Mouse (Mus musculus) CH12.LX (cell line): ENCODE results near the gene Prkcb.
A peak's percentile ranks its signal among the peaks of the same experiment; 100 is the strongest.

Source experiments
- CTCF ChIP-seq, 2 experiments: IDR thresholded peaks in 1 of 2; conservative IDR thresholded peaks in 1 of 2; 2 replicates each; pipeline ENCODE4 v1.5.1; 2011 to 2012; ENCODE audit warnings: low read depth in 2 of 2, low read length in 2 of 2, improper control_type of control experiment in 1 of 2, inconsistent platforms in 1 of 2, mild to moderate bottlenecking in 1 of 2, moderate library complexity in 1 of 2
- E2F4 ChIP-seq: IDR thresholded peaks from 2 replicates; pipeline ENCODE4 v1.6.1; 2011; ENCODE audit warnings: low read depth, low read length, improper control_type of control experiment; ENCODE audit not compliant: insufficient replicate concordance
- ELF1 ChIP-seq: IDR thresholded peaks from 2 replicates; pipeline ENCODE4 v1.6.1; 2014; ENCODE audit warnings: low read depth, mild to moderate bottlenecking, inconsistent platforms, low read length, improper control_type of control experiment
- EP300 ChIP-seq: IDR thresholded peaks from 2 replicates; pipeline ENCODE4 v1.6.1; 2011; ENCODE audit warnings: low read length, improper control_type of control experiment
- JUND ChIP-seq: conservative IDR thresholded peaks from 2 replicates; pipeline ENCODE4 v1.6.1; 2011; ENCODE audit warnings: low read depth, low read length, improper control_type of control experiment
- MAFK ChIP-seq: IDR thresholded peaks from 2 replicates; pipeline ENCODE4 v1.6.1; 2011; ENCODE audit warnings: low read length, improper control_type of control experiment; ENCODE audit not compliant: insufficient replicate concordance
- MEF2A ChIP-seq: IDR thresholded peaks from 2 replicates; pipeline ENCODE4 v1.6.1; 2014; ENCODE audit warnings: low read depth, mild to moderate bottlenecking, inconsistent platforms, low read length, improper control_type of control experiment, borderline replicate concordance
- POLR2A ChIP-seq: IDR thresholded peaks from 2 replicates; pipeline ENCODE4 v1.6.1; 2011; ENCODE audit warnings: low read depth, mild to moderate bottlenecking, improper control_type of control experiment, low read length
- USF1 ChIP-seq: IDR thresholded peaks from 2 replicates; pipeline ENCODE4 v1.6.1; 2014; ENCODE audit warnings: low read depth, mild to moderate bottlenecking, inconsistent platforms, low read length, improper control_type of control experiment
- ZC3H11A ChIP-seq: IDR thresholded peaks from 2 replicates; pipeline ENCODE4 v1.6.1; 2012; ENCODE audit warnings: low read depth, mild to moderate bottlenecking, inconsistent platforms, low read length, improper control_type of control experiment

DNA sequence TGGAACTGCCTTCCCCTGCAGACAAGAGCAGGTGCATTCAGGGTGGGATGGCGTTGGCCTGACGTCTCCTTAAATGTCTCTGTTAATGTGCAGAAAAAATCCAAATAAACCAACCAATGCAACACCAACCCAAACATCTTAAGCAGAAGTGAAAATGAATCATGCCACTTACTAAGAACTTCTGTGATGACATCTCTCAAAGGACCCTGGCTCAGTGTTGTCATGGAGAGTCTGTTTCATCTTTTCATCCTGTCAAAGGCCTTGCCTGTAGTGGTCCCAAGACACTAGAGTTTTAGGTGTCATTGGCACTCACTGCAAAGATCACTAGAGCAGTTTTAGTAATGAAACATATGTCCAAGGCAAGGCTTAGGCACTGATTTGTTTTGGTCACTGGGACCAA is 16.2 kb upstream of the Prkcb start:
- TF ChIP-seq ELF1 = no peak
- TF ChIP-seq CTCF (conservative IDR thresholded peaks at IDR 0.05 in 1 of 2, IDR thresholded peaks at IDR 0.05 in 1 of 2; ENCODE audit: low read depth in 2 of 2, low read length in 2 of 2) = no peak
- TF ChIP-seq ZC3H11A = no peak
- peak; percentile 62 for TF ChIP-seq EP300
- TF ChIP-seq JUND = 0 out of 2 replicates have a peak, but pooled peaks have one; percentile 32
- no peak for TF ChIP-seq USF1
- no peak for TF ChIP-seq MEF2A
- TF ChIP-seq MAFK = no peak
- TF ChIP-seq E2F4 = no peak
- TF ChIP-seq POLR2A = no peak
